Mouse (Mus musculus): ENCODE results near the gene Irf2. TPM values are rescaled to one million over a fixed set of nuclear protein-coding genes. Genes with fewer than 3 reads are reported as not detected.

Irf2 gene
- polyA plus RNA-seq (2015; fragmentation: Nextera tagmentation; extraction: Ambion mirVana) = 10.6 and 12.1 TPM in 2 replicates

DNA sequence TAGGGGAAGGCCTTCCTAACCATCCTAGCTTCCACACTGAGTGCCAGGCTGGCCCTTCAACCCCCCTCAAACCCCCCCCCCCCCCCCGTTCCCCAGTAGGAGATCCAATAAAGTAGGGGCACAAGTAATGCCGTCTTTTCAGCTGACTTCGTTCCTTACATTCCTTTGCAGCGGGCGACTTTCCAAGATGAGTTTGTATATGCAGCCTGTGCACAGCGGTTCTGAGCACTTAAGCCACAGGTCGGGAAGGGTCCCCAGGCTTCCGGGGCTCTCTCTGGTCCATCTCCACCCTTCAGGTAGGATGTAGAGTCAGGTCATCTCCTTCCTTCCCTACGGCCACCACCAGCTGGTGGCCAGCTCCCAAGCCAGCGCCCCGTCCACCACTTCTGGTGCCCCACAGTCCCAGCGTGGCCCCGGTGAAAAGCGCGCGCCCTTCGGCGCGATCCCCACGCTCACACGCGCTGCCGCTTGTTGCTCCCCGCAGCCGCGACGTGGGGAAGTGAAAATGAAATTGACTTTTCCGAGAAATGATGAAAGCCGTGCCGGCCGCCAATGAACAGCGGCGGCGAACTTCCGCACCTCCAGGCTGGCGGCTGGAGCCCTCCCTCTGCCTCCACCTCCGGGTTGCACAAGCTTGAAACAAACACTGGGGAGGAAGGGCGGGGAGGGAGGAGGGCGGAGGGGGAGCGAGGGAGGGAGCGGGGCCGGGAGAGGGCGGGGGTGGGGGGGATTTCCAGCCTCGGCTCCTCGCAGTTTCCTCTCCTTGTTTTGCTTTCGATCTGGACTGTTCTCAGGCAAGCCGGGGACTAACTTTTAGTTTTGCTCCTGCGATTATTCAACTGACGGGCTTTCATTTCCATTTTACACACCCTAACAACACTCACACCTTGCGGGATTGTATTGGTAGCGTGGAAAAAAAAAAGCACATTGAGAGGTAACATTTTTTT lies at the start of gene Irf2:
Irf2 (plus strand) TSS at position 730 of the 947 bp plus-strand sequence.
- Histone ChIP-seq H3K9ac (ENCODE audit: low read depth, low read length) (peak within 1 kb of the TSS; percentile 95), H3K4me3 (ENCODE audit: low read depth, low read length) (peak within 1 kb of the TSS; percentile 96), H3K36me3 (ENCODE audit: control insufficient read depth, insufficient read depth) (no peaks in the 10 kb centered on the region), H3K4me1 (ENCODE audit: control insufficient read depth, low read depth, low read length) (peaks cover 31% of the 10 kb centered on the region), H3K9me3 (replicated peaks; ENCODE audit: control insufficient read depth, low read length) (peaks cover 4% of the 10 kb centered on the region), H3K4me2 (ENCODE audit: low read depth, low read length) (peak within 1 kb of the TSS; percentile 88), H3K27me3 (ENCODE audit: control insufficient read depth, insufficient read depth, low read depth, low read length) (no peaks in the 10 kb centered on the region), H3K27ac (ENCODE audit: low read length) (peak within 1 kb of the TSS; percentile 93)
- under 1% methylated on average over 50 of the region's 51 CpGs for whole genome bisulfite sequencing (ENCODE audit: insufficient replicate concordance)
- peak; percentile 84 for ATAC-seq (ENCODE audit: low read depth)

DNA sequence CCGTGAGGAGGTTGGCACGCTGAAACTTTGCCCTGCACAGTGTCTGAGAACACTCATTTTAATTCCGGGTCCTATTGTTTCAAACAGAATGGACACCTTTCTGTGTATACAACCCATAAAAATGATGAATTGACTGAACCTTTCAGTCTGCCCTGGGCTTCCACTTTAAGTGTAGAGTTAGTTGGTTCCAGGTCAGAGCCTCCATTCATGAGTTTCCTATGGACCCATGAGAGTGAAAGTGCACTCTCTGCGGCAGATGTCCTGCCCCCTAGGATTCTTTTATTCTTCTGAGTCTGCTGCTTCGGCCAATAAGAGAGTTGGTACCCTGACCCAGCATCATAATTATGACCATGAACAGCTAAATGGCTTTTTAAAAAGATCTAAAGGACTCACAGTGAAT lies 49.4 kb upstream of the Irf2 start:
- 70% methylated on average over 5 of the region's 5 CpGs for WGBS (ENCODE audit: insufficient replicate concordance)

DNA sequence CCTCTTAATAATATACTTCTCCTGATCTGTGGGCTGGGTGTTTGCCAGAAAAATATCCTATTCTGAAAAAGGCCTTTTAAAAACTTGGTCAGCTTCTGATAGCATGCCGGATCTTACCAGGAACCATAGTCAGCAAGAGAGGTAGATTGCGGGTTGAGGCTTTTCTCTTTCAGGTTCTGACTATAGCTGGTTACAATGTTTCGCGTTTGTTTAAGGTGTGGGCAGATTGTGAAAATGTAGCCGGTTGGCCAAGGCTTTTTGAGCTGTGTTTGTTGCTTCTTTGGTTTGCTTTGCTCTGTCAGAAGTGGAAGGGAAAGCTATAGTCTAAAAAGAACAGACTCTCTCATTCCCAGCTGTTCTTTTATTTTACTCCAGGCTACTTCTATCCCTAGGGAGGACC lies 49.0 kb upstream of the Irf2 start:
- no peak overlapping the region for H3K9ac ChIP-seq (ENCODE audit: low read depth, low read length)
- no peak overlapping the region for H3K27ac ChIP-seq (ENCODE audit: low read length)
- H3K4me3 ChIP-seq (ENCODE audit: low read depth, low read length) = no peak overlapping the region
- H3K27me3 ChIP-seq (ENCODE audit: control insufficient read depth, insufficient read depth, low read depth, low read length) = no peaks in the 10 kb centered on the region
- no peak for ATAC-seq (ENCODE audit: low read depth)
- no peaks in the 10 kb centered on the region for H3K9me3 ChIP-seq (replicated peaks; ENCODE audit: control insufficient read depth, low read length)
- no peaks in the 10 kb centered on the region for H3K36me3 ChIP-seq (ENCODE audit: control insufficient read depth, insufficient read depth)
- WGBS (ENCODE audit: insufficient replicate concordance) = 74% methylated on average over 5 of the region's 5 CpGs
- H3K4me1 ChIP-seq (ENCODE audit: control insufficient read depth, low read depth, low read length) = no peaks in the 10 kb centered on the region; the same call in 1 of the 2 replicates
- H3K4me2 ChIP-seq (ENCODE audit: low read depth, low read length) = no peak overlapping the region

More for the DNA sequence above, 49.4 kb upstream of the Irf2 start:
- no peak overlapping the region for H3K4me3 ChIP-seq (ENCODE audit: low read depth, low read length)
- no peaks in the 10 kb centered on the region for H3K36me3 ChIP-seq (ENCODE audit: control insufficient read depth, insufficient read depth)
- H3K4me1 ChIP-seq (ENCODE audit: control insufficient read depth, low read depth, low read length) = no peaks in the 10 kb centered on the region; the same call in 1 of the 2 replicates
- no peak for ATAC-seq (ENCODE audit: low read depth)
- no peak overlapping the region for H3K27ac ChIP-seq (ENCODE audit: low read length)
- no peak overlapping the region for H3K4me2 ChIP-seq (ENCODE audit: low read depth, low read length)
- no peaks in the 10 kb centered on the region for H3K27me3 ChIP-seq (ENCODE audit: control insufficient read depth, insufficient read depth, low read depth, low read length)
- H3K9me3 ChIP-seq (replicated peaks; ENCODE audit: control insufficient read depth, low read length) = no peaks in the 10 kb centered on the region
- H3K9ac ChIP-seq (ENCODE audit: low read depth, low read length) = no peak overlapping the region

DNA sequence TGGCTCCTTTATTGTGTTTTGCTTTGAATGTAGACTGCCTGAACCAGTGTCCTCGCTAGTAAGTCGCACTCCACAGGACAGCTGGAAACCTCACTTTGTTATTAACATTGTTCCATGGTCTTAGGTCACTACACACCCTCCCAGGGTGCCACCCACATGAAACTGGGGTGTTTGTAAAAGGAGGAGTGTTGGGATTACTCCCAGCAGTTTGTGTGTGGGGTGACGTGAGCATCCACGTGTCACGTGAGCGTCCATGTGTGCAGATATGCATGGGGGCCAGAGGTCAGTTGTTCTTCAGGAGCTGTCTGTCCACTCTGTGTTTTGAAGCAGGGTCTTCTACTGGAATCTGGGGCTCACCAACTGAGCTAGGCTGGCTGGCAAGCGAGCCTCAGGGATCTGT lies 48.2 kb upstream of the Irf2 start:
- 66% methylated on average over 7 of the region's 7 CpGs for WGBS (ENCODE audit: insufficient replicate concordance)
- Histone ChIP-seq H3K27ac (ENCODE audit: low read length) (no peak overlapping the region), H3K36me3 (ENCODE audit: control insufficient read depth, insufficient read depth) (no peaks in the 10 kb centered on the region), H3K27me3 (ENCODE audit: control insufficient read depth, insufficient read depth, low read depth, low read length) (no peaks in the 10 kb centered on the region), H3K4me2 (ENCODE audit: low read depth, low read length) (no peak overlapping the region), H3K4me1 (ENCODE audit: control insufficient read depth, low read depth, low read length) (no peaks in the 10 kb centered on the region; the same call in 1 of the 2 replicates), H3K9me3 (replicated peaks; ENCODE audit: control insufficient read depth, low read length) (no peaks in the 10 kb centered on the region), H3K9ac (ENCODE audit: low read depth, low read length) (no peak overlapping the region), H3K4me3 (ENCODE audit: low read depth, low read length) (no peak overlapping the region)
- ATAC-seq (ENCODE audit: low read depth) = no peak

GRCm38 (mm10) chr8:46696256-46697041 lies 43.1 kb upstream of the Irf2 start:
- no peak overlapping the region for H3K27ac ChIP-seq (ENCODE audit: low read length)
- no peak overlapping the region for H3K9ac ChIP-seq (ENCODE audit: low read depth, low read length)
- H3K27me3 ChIP-seq (ENCODE audit: control insufficient read depth, insufficient read depth, low read depth, low read length) = no peaks in the 10 kb centered on the region
- no peak for ATAC-seq (ENCODE audit: low read depth)
- no peak overlapping the region for H3K4me2 ChIP-seq (ENCODE audit: low read depth, low read length)
- H3K4me3 ChIP-seq (ENCODE audit: low read depth, low read length) = no peak overlapping the region
- no peaks in the 10 kb centered on the region for H3K36me3 ChIP-seq (ENCODE audit: control insufficient read depth, insufficient read depth)
- H3K9me3 ChIP-seq (replicated peaks; ENCODE audit: control insufficient read depth, low read length) = no peaks in the 10 kb centered on the region
- WGBS (ENCODE audit: insufficient replicate concordance) = 54% methylated on average over 15 of the region's 15 CpGs
- H3K4me1 ChIP-seq (ENCODE audit: control insufficient read depth, low read depth, low read length) = no peaks in the 10 kb centered on the region; the same call in 1 of the 2 replicates

DNA sequence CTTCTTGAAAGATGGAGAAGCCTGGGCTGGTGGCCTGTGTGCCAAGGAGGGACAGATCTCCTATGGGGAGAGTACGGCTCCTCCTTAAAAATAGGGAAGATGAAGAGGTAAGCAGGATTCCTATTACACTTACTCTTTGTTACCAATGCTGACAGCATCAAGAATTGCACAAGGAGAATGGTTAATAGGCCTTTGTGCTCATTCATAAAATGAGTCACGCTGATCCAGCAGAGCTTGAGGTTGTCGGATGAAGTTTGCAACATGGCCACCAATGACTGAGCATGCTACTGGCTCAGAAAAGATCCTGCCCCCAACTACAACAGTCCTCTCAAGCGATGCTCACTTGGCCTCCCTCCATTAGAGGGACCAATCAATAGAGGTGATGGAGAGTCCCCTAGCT lies 42.0 kb upstream of the Irf2 start:
- Histone ChIP-seq H3K4me3 (ENCODE audit: low read depth, low read length) (no peak overlapping the region), H3K4me1 (ENCODE audit: control insufficient read depth, low read depth, low read length) (no peaks in the 10 kb centered on the region; the same call in 1 of the 2 replicates), H3K9ac (ENCODE audit: low read depth, low read length) (no peak overlapping the region), H3K9me3 (replicated peaks; ENCODE audit: control insufficient read depth, low read length) (no peaks in the 10 kb centered on the region), H3K27ac (ENCODE audit: low read length) (no peak overlapping the region), H3K27me3 (ENCODE audit: control insufficient read depth, insufficient read depth, low read depth, low read length) (no peaks in the 10 kb centered on the region), H3K4me2 (ENCODE audit: low read depth, low read length) (no peak overlapping the region), H3K36me3 (ENCODE audit: control insufficient read depth, insufficient read depth) (no peaks in the 10 kb centered on the region)
- ATAC-seq (ENCODE audit: low read depth) = no peak
- 73% methylated on average over 4 of the region's 4 CpGs for WGBS (ENCODE audit: insufficient replicate concordance)

DNA sequence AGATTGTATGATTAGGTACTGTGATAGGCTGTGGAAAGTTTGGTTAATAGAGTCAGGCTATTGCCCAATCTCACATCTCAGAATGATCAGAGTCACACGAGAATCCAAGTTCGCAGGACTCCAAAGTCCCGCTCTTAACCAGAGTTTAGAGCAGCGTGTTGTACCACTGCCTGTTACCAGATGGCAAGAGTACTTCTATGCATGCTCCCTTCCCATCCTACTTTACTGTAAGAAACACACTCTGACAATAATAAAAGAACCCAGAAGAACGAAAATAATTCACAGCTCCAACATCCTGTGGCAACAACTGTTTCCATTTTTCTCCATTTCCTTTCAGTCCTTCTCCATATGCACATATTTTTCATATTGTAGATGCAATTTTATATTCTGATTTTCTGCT lies 41.4 kb upstream of the Irf2 start:
- no peak for ATAC-seq (ENCODE audit: low read depth)
- Histone ChIP-seq H3K36me3 (ENCODE audit: control insufficient read depth, insufficient read depth) (no peaks in the 10 kb centered on the region), H3K27me3 (ENCODE audit: control insufficient read depth, insufficient read depth, low read depth, low read length) (no peaks in the 10 kb centered on the region), H3K27ac (ENCODE audit: low read length) (no peak overlapping the region), H3K4me3 (ENCODE audit: low read depth, low read length) (no peak overlapping the region), H3K4me1 (ENCODE audit: control insufficient read depth, low read depth, low read length) (no peaks in the 10 kb centered on the region), H3K9ac (ENCODE audit: low read depth, low read length) (no peak overlapping the region), H3K9me3 (replicated peaks; ENCODE audit: control insufficient read depth, low read length) (no peaks in the 10 kb centered on the region), H3K4me2 (ENCODE audit: low read depth, low read length) (no peak overlapping the region)
- 71% methylated on average over 5 of the region's 5 CpGs for WGBS (ENCODE audit: insufficient replicate concordance)

DNA sequence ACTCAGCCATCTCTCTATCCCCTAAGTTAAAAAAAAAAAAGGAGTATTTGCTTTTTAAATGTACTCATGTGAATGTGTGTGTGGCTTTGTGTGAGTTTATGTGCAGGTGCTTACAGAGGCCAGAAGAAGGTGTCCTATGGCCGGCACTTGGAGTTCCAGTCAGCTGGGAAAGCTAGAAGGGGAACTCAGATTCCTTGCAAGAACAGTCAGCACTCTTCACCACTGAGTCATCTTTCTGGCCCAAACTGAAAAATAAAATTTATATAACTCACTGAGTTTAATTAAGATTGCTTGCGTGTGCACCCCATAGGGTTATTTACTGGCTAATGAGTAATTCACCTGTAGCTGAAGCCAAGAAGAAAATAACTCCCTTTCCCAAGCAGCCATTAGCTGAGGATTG lies 34.4 kb upstream of the Irf2 start:
- ATAC-seq (ENCODE audit: low read depth) = no peak
- Histone ChIP-seq H3K27me3 (ENCODE audit: control insufficient read depth, insufficient read depth, low read depth, low read length) (no peaks in the 10 kb centered on the region), H3K36me3 (ENCODE audit: control insufficient read depth, insufficient read depth) (no peaks in the 10 kb centered on the region), H3K4me3 (ENCODE audit: low read depth, low read length) (no peak overlapping the region), H3K27ac (ENCODE audit: low read length) (no peak overlapping the region), H3K4me2 (ENCODE audit: low read depth, low read length) (no peak overlapping the region), H3K4me1 (ENCODE audit: control insufficient read depth, low read depth, low read length) (no peaks in the 10 kb centered on the region), H3K9ac (ENCODE audit: low read depth, low read length) (no peak overlapping the region), H3K9me3 (replicated peaks; ENCODE audit: control insufficient read depth, low read length) (no peaks in the 10 kb centered on the region)
- 77% methylated on average over 2 of the region's 2 CpGs for WGBS (ENCODE audit: insufficient replicate concordance)
